Mouse (Mus musculus): ENCODE data around the gene Mbd5. TPM values are rescaled to one million over a fixed set of nuclear protein-coding genes. Genes with fewer than 3 reads are reported as not detected.

The Mbd5 gene
- polyA plus RNA-seq, 1 experiment from 2014 or later, result 19.2 TPM

- H3K4me1 ChIP-seq (ENCODE audit: control insufficient read depth, insufficient read depth, low read length), result no peaks in the 10 kb centered on the region
- no peak for ATAC-seq (replicated peaks; ENCODE audit: insufficient number of reproducible peaks, low FRiP score, low TSS enrichment)
- WGBS (ENCODE audit: insufficient replicate concordance), result 28% methylated on average over 11 of the region's 11 CpGs
- no peaks in the 10 kb centered on the region for H3K27me3 ChIP-seq (ENCODE audit: control insufficient read depth, insufficient read depth, low read length)
- H3K27ac ChIP-seq (ENCODE audit: low read depth, low read length), result no peak overlapping the region
- H3K4me2 ChIP-seq, result no peak overlapping the region
- no peak overlapping the region for H3K4me3 ChIP-seq (ENCODE audit: low read depth, low read length)
- no peaks in the 10 kb centered on the region for H3K36me3 ChIP-seq (ENCODE audit: control insufficient read depth, insufficient read depth, low read length)
- H3K9ac ChIP-seq (ENCODE audit: low read depth, low read length), result no peak overlapping the region
- H3K9me3 ChIP-seq (replicated peaks; ENCODE audit: control insufficient read depth, low read length), result no peaks in the 10 kb centered on the region
Measured at GRCm38 (mm10) chr2:49272295-49272967, 323.1 kb downstream of the Mbd5 start.

GRCm38 (mm10) chr2:49276017-49276722 lies 326.9 kb downstream of the Mbd5 start:
- Histone ChIP-seq H3K27ac (ENCODE audit: low read depth, low read length) (no peak overlapping the region), H3K36me3 (ENCODE audit: control insufficient read depth, insufficient read depth, low read length) (0 out of 2 replicates have a peak, but pooled peaks cover 2% of the 10 kb centered on the region), H3K9me3 (replicated peaks; ENCODE audit: control insufficient read depth, low read length) (no peaks in the 10 kb centered on the region), H3K4me2 (no peak overlapping the region), H3K9ac (ENCODE audit: low read depth, low read length) (no peak overlapping the region), H3K4me1 (ENCODE audit: control insufficient read depth, insufficient read depth, low read length) (no peaks in the 10 kb centered on the region), H3K27me3 (ENCODE audit: control insufficient read depth, insufficient read depth, low read length) (no peaks in the 10 kb centered on the region), H3K4me3 (ENCODE audit: low read depth, low read length) (no peak overlapping the region)
- WGBS (ENCODE audit: insufficient replicate concordance), result 87% methylated on average over 4 of the region's 4 CpGs
- no peak for ATAC-seq (replicated peaks; ENCODE audit: insufficient number of reproducible peaks, low FRiP score, low TSS enrichment)

DNA sequence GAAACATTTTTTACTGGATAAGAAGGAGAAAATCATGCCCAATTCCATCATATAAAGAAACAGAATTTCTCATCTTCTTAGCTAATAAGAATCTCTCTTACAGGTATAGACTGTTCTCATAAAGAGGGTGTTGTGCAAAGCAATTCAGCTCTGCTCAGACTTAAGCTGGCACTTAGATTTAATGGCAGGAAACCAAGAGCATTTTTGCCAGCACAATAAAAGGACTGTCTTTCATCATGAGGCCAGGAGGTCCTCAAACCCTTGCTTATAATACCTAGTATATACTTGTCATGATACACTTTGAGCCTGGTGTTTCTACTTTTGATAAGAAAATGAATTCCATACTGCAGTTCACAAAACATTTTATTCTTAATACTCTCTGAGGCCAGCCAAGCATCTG lies 331.2 kb downstream of the Mbd5 start:
- Histone ChIP-seq H3K4me3 (ENCODE audit: low read depth, low read length) (no peak overlapping the region), H3K4me2 (no peak overlapping the region), H3K27me3 (ENCODE audit: control insufficient read depth, insufficient read depth, low read length) (no peaks in the 10 kb centered on the region), H3K27ac (ENCODE audit: low read depth, low read length) (no peak overlapping the region), H3K36me3 (ENCODE audit: control insufficient read depth, insufficient read depth, low read length) (0 out of 2 replicates have a peak, but pooled peaks cover 2% of the 10 kb centered on the region), H3K9ac (ENCODE audit: low read depth, low read length) (no peak overlapping the region), H3K4me1 (ENCODE audit: control insufficient read depth, insufficient read depth, low read length) (no peaks in the 10 kb centered on the region), H3K9me3 (replicated peaks; ENCODE audit: control insufficient read depth, low read length) (no peaks in the 10 kb centered on the region)
- no peak for ATAC-seq (replicated peaks; ENCODE audit: insufficient number of reproducible peaks, low FRiP score, low TSS enrichment)

GRCm38 (mm10) chr2:49283583-49283982 lies 334.3 kb downstream of the Mbd5 start:
- no peaks in the 10 kb centered on the region for H3K9me3 ChIP-seq (replicated peaks; ENCODE audit: control insufficient read depth, low read length)
- H3K27ac ChIP-seq (ENCODE audit: low read depth, low read length), result no peak overlapping the region
- no peaks in the 10 kb centered on the region for H3K36me3 ChIP-seq (ENCODE audit: control insufficient read depth, insufficient read depth, low read length)
- H3K9ac ChIP-seq (ENCODE audit: low read depth, low read length), result no peak overlapping the region
- H3K4me2 ChIP-seq, result no peak overlapping the region
- ATAC-seq (replicated peaks; ENCODE audit: insufficient number of reproducible peaks, low FRiP score, low TSS enrichment), result no peak
- no peak overlapping the region for H3K4me3 ChIP-seq (ENCODE audit: low read depth, low read length)
- no peaks in the 10 kb centered on the region for H3K27me3 ChIP-seq (ENCODE audit: control insufficient read depth, insufficient read depth, low read length)
- no peaks in the 10 kb centered on the region for H3K4me1 ChIP-seq (ENCODE audit: control insufficient read depth, insufficient read depth, low read length)

DNA sequence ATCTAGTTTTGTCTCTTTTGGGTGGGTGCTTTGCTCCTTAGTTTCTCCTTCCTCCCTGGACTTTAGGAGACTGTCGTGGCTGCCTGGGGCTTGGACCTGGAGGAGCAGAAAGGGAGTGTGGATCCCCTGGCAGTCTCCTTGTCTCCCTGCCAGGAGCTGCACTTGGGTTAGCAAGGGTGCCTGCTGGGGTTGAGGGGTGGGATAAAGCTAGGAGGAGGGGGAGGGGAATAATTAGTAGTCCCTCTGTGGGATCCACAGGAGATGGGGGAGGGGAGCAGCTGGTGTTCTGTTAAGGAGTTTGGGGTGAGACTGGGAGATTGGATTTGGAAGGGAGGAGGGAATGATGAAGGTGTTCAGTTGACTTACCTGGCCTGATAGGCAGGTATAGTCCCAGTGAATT lies 337.7 kb downstream of the Mbd5 start:
- ATAC-seq (replicated peaks; ENCODE audit: insufficient number of reproducible peaks, low FRiP score, low TSS enrichment), result no peak
- WGBS (ENCODE audit: insufficient replicate concordance), result 17% methylated on average over 1 of the region's 1 CpGs
- Histone ChIP-seq H3K9ac (ENCODE audit: low read depth, low read length) (no peak overlapping the region), H3K4me3 (ENCODE audit: low read depth, low read length) (no peak overlapping the region), H3K4me1 (ENCODE audit: control insufficient read depth, insufficient read depth, low read length) (no peaks in the 10 kb centered on the region), H3K4me2 (no peak overlapping the region), H3K27ac (ENCODE audit: low read depth, low read length) (no peak overlapping the region), H3K9me3 (replicated peaks; ENCODE audit: control insufficient read depth, low read length) (no peaks in the 10 kb centered on the region), H3K27me3 (ENCODE audit: control insufficient read depth, insufficient read depth, low read length) (no peaks in the 10 kb centered on the region), H3K36me3 (ENCODE audit: control insufficient read depth, insufficient read depth, low read length) (no peaks in the 10 kb centered on the region)

DNA sequence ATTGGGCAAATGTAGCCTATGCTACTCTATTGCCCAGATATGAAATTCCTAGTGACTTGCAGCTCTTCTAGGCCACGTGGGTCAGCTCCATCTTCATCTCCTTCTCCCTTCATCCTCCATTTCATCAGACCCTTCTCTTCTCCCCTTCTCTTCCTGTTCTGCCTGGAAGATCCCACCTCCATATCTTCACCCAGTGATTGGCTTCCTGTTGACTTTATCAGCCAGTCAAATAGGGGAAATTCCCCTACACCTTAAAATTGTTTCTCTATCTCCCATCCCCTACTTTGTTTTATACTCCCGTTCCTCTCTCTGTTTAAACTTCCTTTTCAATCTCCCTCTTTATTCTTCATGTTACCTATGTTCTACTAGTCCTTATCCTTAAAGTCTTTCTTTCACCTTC lies 342.4 kb downstream of the Mbd5 start:
- Histone ChIP-seq H3K9me3 (replicated peaks; ENCODE audit: control insufficient read depth, low read length) (no peaks in the 10 kb centered on the region), H3K9ac (ENCODE audit: low read depth, low read length) (no peak overlapping the region), H3K4me2 (no peak overlapping the region), H3K4me1 (ENCODE audit: control insufficient read depth, insufficient read depth, low read length) (no peaks in the 10 kb centered on the region), H3K36me3 (ENCODE audit: control insufficient read depth, insufficient read depth, low read length) (no peaks in the 10 kb centered on the region), H3K27ac (ENCODE audit: low read depth, low read length) (no peak overlapping the region), H3K4me3 (ENCODE audit: low read depth, low read length) (no peak overlapping the region), H3K27me3 (ENCODE audit: control insufficient read depth, insufficient read depth, low read length) (no peaks in the 10 kb centered on the region)
- 65% methylated on average over 2 of the region's 2 CpGs for WGBS (ENCODE audit: insufficient replicate concordance)
- ATAC-seq (replicated peaks; ENCODE audit: insufficient number of reproducible peaks, low FRiP score, low TSS enrichment), result no peak

DNA sequence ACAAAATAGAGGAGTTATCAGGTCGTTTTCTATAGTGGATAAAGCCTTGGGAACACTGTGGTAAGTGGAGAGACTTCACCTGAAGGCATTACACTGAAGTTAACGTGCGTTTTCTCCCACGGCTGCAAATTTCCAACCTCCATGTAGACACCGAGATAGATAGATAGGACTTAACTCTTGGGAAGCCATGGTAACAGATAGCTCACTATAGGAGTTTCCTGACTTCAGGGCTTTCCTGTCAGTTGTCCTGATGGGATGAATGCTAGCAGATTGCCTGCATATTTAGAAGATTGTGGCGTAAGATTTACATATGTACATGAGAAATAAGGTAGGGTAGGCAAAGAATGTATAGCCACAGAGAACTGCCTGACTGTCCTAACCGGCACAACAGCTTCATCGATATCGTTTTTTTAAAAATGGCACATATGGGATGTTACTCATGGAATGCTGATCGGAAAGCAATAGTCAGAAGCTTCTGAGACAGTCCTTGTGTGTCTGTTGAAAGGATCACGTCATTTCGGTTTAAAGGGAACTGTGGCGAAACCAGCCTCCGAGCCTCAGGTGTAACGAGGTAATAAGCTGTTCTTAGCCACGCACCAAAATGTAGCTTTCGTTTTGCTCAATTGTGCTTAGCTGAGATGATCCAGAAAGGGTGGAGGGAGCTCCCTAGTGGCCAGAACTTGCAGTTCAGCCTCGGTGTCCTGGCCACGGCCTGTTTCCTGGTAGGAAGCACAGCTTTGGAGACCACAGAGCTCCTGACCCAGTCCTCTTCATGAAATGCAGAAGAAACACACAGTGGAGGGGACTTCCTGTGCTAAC lies 363.5 kb downstream of the Mbd5 start:
- Histone ChIP-seq H3K27me3 (ENCODE audit: control insufficient read depth, insufficient read depth, low read length) (no peaks in the 10 kb centered on the region), H3K9ac (ENCODE audit: low read depth, low read length) (0 out of 2 replicates have a peak overlapping the region, but pooled peaks have one; percentile 40), H3K36me3 (ENCODE audit: control insufficient read depth, insufficient read depth, low read length) (no peaks in the 10 kb centered on the region), H3K4me1 (ENCODE audit: control insufficient read depth, insufficient read depth, low read length) (no peaks in the 10 kb centered on the region), H3K9me3 (replicated peaks; ENCODE audit: control insufficient read depth, low read length) (no peaks in the 10 kb centered on the region), H3K4me2 (peak overlapping the region; percentile 67), H3K27ac (ENCODE audit: low read depth, low read length) (no peak overlapping the region), H3K4me3 (ENCODE audit: low read depth, low read length) (peak overlapping the region; percentile 41)
- ATAC-seq (replicated peaks; ENCODE audit: insufficient number of reproducible peaks, low FRiP score, low TSS enrichment), result 0 out of 2 replicates have a peak, but pooled peaks have one; percentile 46
- WGBS (ENCODE audit: insufficient replicate concordance), result 40% methylated on average over 19 of the region's 19 CpGs

GRCm38 (mm10) chr2:49333594-49333993 lies 384.3 kb downstream of the Mbd5 start:
- no peak overlapping the region for H3K27ac ChIP-seq (ENCODE audit: low read depth, low read length)
- no peaks in the 10 kb centered on the region for H3K27me3 ChIP-seq (ENCODE audit: control insufficient read depth, insufficient read depth, low read length)
- H3K36me3 ChIP-seq (ENCODE audit: control insufficient read depth, insufficient read depth, low read length), result no peaks in the 10 kb centered on the region
- H3K9ac ChIP-seq (ENCODE audit: low read depth, low read length), result no peak overlapping the region
- ATAC-seq (replicated peaks; ENCODE audit: insufficient number of reproducible peaks, low FRiP score, low TSS enrichment), result no peak
- no peak overlapping the region for H3K4me3 ChIP-seq (ENCODE audit: low read depth, low read length)
- no peaks in the 10 kb centered on the region for H3K9me3 ChIP-seq (replicated peaks; ENCODE audit: control insufficient read depth, low read length)
- H3K4me2 ChIP-seq, result no peak overlapping the region
- 86% methylated on average over 7 of the region's 7 CpGs for WGBS (ENCODE audit: insufficient replicate concordance)
- H3K4me1 ChIP-seq (ENCODE audit: control insufficient read depth, insufficient read depth, low read length), result no peaks in the 10 kb centered on the region
